13 mouse cellular contexts compared by ENCODE assay signal in genomic region chr11:101221306-101221986, GRCm38 (mm10). TPM values are rescaled to one million over a fixed set of nuclear protein-coding genes. Genes with fewer than 3 reads are reported as not detected.
DNase-seq lines count a peak whose midpoint lies in the region; ATAC-seq lines count a peak whose summit lies in the region.
"Had no signal": no experiment of that assay in that cellular context is flagged by ENCODE, and none has a peak within 500 bp of the region (broad histone marks: within the 10 kb centered on the region; RNA-seq: fewer than 3 reads in every experiment).

No protein-coding gene starts in this region.

- intact Hi-C loops in heart, postnatal 14 days (cut with DNase I): no loop called here

- 69% methylated on average over 8 of the region's 8 CpGs for WGBS in heart, embryonic 16.5 days
- WGBS in lung, embryonic 15.5 days: 68% methylated on average over 8 of the region's 8 CpGs
- 67% methylated on average over 8 of the region's 8 CpGs for WGBS in stomach, embryonic 15.5 days

- no peak overlapping the region for H3K4me2 ChIP-seq in heart, embryonic 16.5 days (ENCODE audit: low read depth, low read length)
- no peak overlapping the region for H3K4me2 ChIP-seq in lung, embryonic 15.5 days
- no peak overlapping the region for H3K4me2 ChIP-seq in stomach, embryonic 15.5 days
- H3K4me2 ChIP-seq: forebrain, embryonic 12.5 days; liver, embryonic 11.5 days had no signal

- H3K27ac ChIP-seq in heart, embryonic 16.5 days (ENCODE audit: low read length): peak overlapping the region; percentile 62
- H3K27ac ChIP-seq in lung, embryonic 15.5 days: peak overlapping the region; percentile 43; the same call in 1 of the 2 replicates
- peak overlapping the region; percentile 71 for H3K27ac ChIP-seq in brown adipose tissue, adult 24 weeks (replicated peaks; ENCODE audit: low read depth, low read length)
- H3K27ac ChIP-seq in stomach, embryonic 15.5 days: 0 out of 2 replicates have a peak overlapping the region, but pooled peaks have one; percentile 3
- H3K27ac ChIP-seq: forebrain, embryonic 12.5 days had no signal

- no peaks in the 10 kb centered on the region for H3K9me3 ChIP-seq in heart, embryonic 16.5 days (replicated peaks; ENCODE audit: control insufficient read depth, low read length)
- no peaks in the 10 kb centered on the region for H3K9me3 ChIP-seq in lung, embryonic 15.5 days
- no peaks in the 10 kb centered on the region for H3K9me3 ChIP-seq in stomach, embryonic 15.5 days
- H3K9me3 ChIP-seq: forebrain, embryonic 12.5 days had no signal

- no peak for DNase-seq in heart, postnatal 14 days
- DNase-seq in lung, adult 18-20 months: no peak
- DNase-seq in yolk sac, embryonic 10.5 days (ENCODE audit: low spot score): no peak
- DNase-seq in adrenal gland, adult 2 months: no peak
- DNase-seq: layer of hippocampus, postnatal 36 days had no signal

- H3K36me3 ChIP-seq in heart, embryonic 16.5 days (ENCODE audit: control insufficient read depth, insufficient read depth): no peaks in the 10 kb centered on the region
- H3K36me3 ChIP-seq in lung, embryonic 15.5 days: 0 out of 2 replicates have a peak, but pooled peaks cover 2% of the 10 kb centered on the region
- peaks cover 6% of the 10 kb centered on the region; the same call in 1 of the 2 replicates for H3K36me3 ChIP-seq in stomach, embryonic 15.5 days
- H3K36me3 ChIP-seq: forebrain, embryonic 12.5 days had no signal

- H3K4me3 ChIP-seq in heart, embryonic 16.5 days (ENCODE audit: low read length): no peak overlapping the region
- H3K4me3 ChIP-seq in lung, embryonic 15.5 days: no peak overlapping the region
- H3K4me3 ChIP-seq in brown adipose tissue, adult 24 weeks (ENCODE audit: insufficient read depth, low read depth, low read length): no peak overlapping the region
- H3K4me3 ChIP-seq in stomach, embryonic 15.5 days (replicated peaks): no peak overlapping the region
- H3K4me3 ChIP-seq: forebrain, embryonic 12.5 days had no signal

- H3K4me1 ChIP-seq in heart, embryonic 16.5 days (ENCODE audit: control insufficient read depth, insufficient read depth, low read length): peaks cover 12% of the 10 kb centered on the region
- H3K4me1 ChIP-seq in lung, embryonic 15.5 days: peaks cover 6% of the 10 kb centered on the region; the same call in 1 of the 2 replicates
- H3K4me1 ChIP-seq in brown adipose tissue, adult 24 weeks (ENCODE audit: control insufficient read depth, insufficient read depth, insufficient read length, low read length): peaks cover 8% of the 10 kb centered on the region
- H3K4me1 ChIP-seq in stomach, embryonic 15.5 days: 0 out of 2 replicates have a peak, but pooled peaks cover 5% of the 10 kb centered on the region

- no peaks in the 10 kb centered on the region for H3K27me3 ChIP-seq in heart, embryonic 16.5 days (ENCODE audit: control insufficient read depth, insufficient read depth, low read length)
- H3K27me3 ChIP-seq in lung, embryonic 15.5 days: no peaks in the 10 kb centered on the region
- no peaks in the 10 kb centered on the region for H3K27me3 ChIP-seq in stomach, embryonic 15.5 days (replicated peaks)

- H3K9ac ChIP-seq in heart, embryonic 16.5 days (ENCODE audit: low read length): no peak overlapping the region
- H3K9ac ChIP-seq in lung, embryonic 15.5 days: no peak overlapping the region
- H3K9ac ChIP-seq in stomach, embryonic 15.5 days: no peak overlapping the region
- H3K9ac ChIP-seq: forebrain, embryonic 12.5 days had no signal

- ATAC-seq in heart, embryonic 16.5 days (replicated peaks; ENCODE audit: extremely low read depth, insufficient read depth, low FRiP score): no peak
- ATAC-seq in lung, embryonic 15.5 days (ENCODE audit: borderline replicate concordance, extremely low read depth, low FRiP score, low TSS enrichment): no peak
- no peak for ATAC-seq in stomach, embryonic 15.5 days (ENCODE audit: insufficient read depth, low FRiP score, low read depth)
- ATAC-seq: activated CD4-positive, CD25-positive, alpha-beta regulatory T cell, adult 4 months had no signal

RNA-seq across cellular contexts. Expression of gene Ezh1, which starts 4.8 kb away (rescaled TPM):
- polyA plus RNA-seq in heart, embryonic 16.5 days (2015; fragmentation: Nextera tagmentation; extraction: Ambion mirVana): 14.7 and 17.1 TPM in 2 replicates
- total RNA-seq in heart, postnatal 14 days (2021): 10 to 100 TPM; 24.0 to 27.5 TPM
- polyA plus RNA-seq in lung, embryonic 15.5 days (2015; fragmentation: Nextera tagmentation; extraction: Ambion mirVana): 16.2 and 19.2 TPM in 2 replicates
- polyA plus RNA-seq in brown adipose tissue, adult 24 weeks (2012; ENCODE audit: insufficient read depth, insufficient read length, missing spikeins): 13.3 and 20.7 TPM in 2 replicates
- 14.9 and 16.7 TPM in 2 replicates for polyA plus RNA-seq in stomach, embryonic 15.5 days (2015; fragmentation: Nextera tagmentation; extraction: Ambion mirVana)
- 10 to 100 TPM; 31.3 to 35.0 TPM for total RNA-seq in adrenal gland, adult 2 months (2021)
- 17.1 and 20.1 TPM in 2 replicates for polyA plus RNA-seq in adrenal gland, adult 2 months (2012; rRNA removed)

RNA-seq across cellular contexts. Expression of gene Ramp2, which starts 24.4 kb away (rescaled TPM):
- polyA plus RNA-seq in heart, embryonic 16.5 days (2015; fragmentation: Nextera tagmentation; extraction: Ambion mirVana): 203 and 204 TPM in 2 replicates
- total RNA-seq in heart, postnatal 14 days (2021): 100 to 1,000 TPM; 149 to 167 TPM
- polyA plus RNA-seq in lung, embryonic 15.5 days (2015; fragmentation: Nextera tagmentation; extraction: Ambion mirVana): 264 and 286 TPM in 2 replicates
- polyA plus RNA-seq in brown adipose tissue, adult 24 weeks (2012; ENCODE audit: insufficient read depth, insufficient read length, missing spikeins): 20.0 and 27.6 TPM in 2 replicates
- 111 TPM in 2 replicates for polyA plus RNA-seq in stomach, embryonic 15.5 days (2015; fragmentation: Nextera tagmentation; extraction: Ambion mirVana)
- 10 to 100 TPM; 46.5 to 46.9 TPM for total RNA-seq in adrenal gland, adult 2 months (2021)
- polyA plus RNA-seq in adrenal gland, adult 2 months (2012; rRNA removed): 109 and 114 TPM in 2 replicates
- polyA plus RNA-seq: activated CD4-positive, CD25-positive, alpha-beta regulatory T cell, adult 4 months had no signal

RNA-seq across cellular contexts. Expression of gene Vps25, which starts 32.1 kb away (rescaled TPM):
- 105 and 107 TPM in 2 replicates for polyA plus RNA-seq in heart, embryonic 16.5 days (2015; fragmentation: Nextera tagmentation; extraction: Ambion mirVana)
- total RNA-seq in heart, postnatal 14 days (2021): 10 to 100 TPM; 76.4 to 81.0 TPM
- 127 and 128 TPM in 2 replicates for polyA plus RNA-seq in lung, embryonic 15.5 days (2015; fragmentation: Nextera tagmentation; extraction: Ambion mirVana)
- 109 and 141 TPM in 2 replicates for polyA plus RNA-seq in brown adipose tissue, adult 24 weeks (2012; ENCODE audit: insufficient read depth, insufficient read length, missing spikeins)
- polyA plus RNA-seq in stomach, embryonic 15.5 days (2015; fragmentation: Nextera tagmentation; extraction: Ambion mirVana): 131 and 138 TPM in 2 replicates
- total RNA-seq in adrenal gland, adult 2 months (2021): 100 to 1,000 TPM; 102 to 116 TPM
- polyA plus RNA-seq in adrenal gland, adult 2 months (2012; rRNA removed): 186 and 204 TPM in 2 replicates

RNA-seq across cellular contexts. Expression of gene Wnk4, which starts 38.9 kb away (rescaled TPM):
- polyA plus RNA-seq in heart, embryonic 16.5 days (2015; fragmentation: Nextera tagmentation; extraction: Ambion mirVana): 6.8 and 7.3 TPM in 2 replicates
- total RNA-seq in heart, postnatal 14 days (2021): 10 to 100 TPM in 1 of 2 experiments, 1 to 10 TPM in 1; 7.0 to 11.7 TPM
- 3.7 and 5.0 TPM in 2 replicates for polyA plus RNA-seq in lung, embryonic 15.5 days (2015; fragmentation: Nextera tagmentation; extraction: Ambion mirVana)
- not detected in 2 replicates for polyA plus RNA-seq in brown adipose tissue, adult 24 weeks (2012; ENCODE audit: insufficient read depth, insufficient read length, missing spikeins)
- polyA plus RNA-seq in stomach, embryonic 15.5 days (2015; fragmentation: Nextera tagmentation; extraction: Ambion mirVana): 17.9 and 19.8 TPM in 2 replicates
- total RNA-seq in adrenal gland, adult 2 months (2021): 1 to 10 TPM; 2.1 to 3.7 TPM
- polyA plus RNA-seq in adrenal gland, adult 2 months (2012; rRNA removed): 0.62 and 0.94 TPM in 2 replicates
- total RNA-seq: megakaryocyte progenitor cell, adult 5-6 weeks had no signal

RNA-seq across cellular contexts. Expression of gene Ccr10, which starts 46.2 kb away (rescaled TPM):
- polyA plus RNA-seq in heart, embryonic 16.5 days (2015; fragmentation: Nextera tagmentation; extraction: Ambion mirVana): 0.16 and 0.60 TPM in 2 replicates
- not detected for total RNA-seq in heart, postnatal 14 days (2021)
- 0.24 and 0.55 TPM in 2 replicates for polyA plus RNA-seq in lung, embryonic 15.5 days (2015; fragmentation: Nextera tagmentation; extraction: Ambion mirVana)
- polyA plus RNA-seq in brown adipose tissue, adult 24 weeks (2012; ENCODE audit: insufficient read depth, insufficient read length, missing spikeins): 1.2 TPM in 1 of 2 replicates, not detected in the other
- 0.19 and 0.34 TPM in 2 replicates for polyA plus RNA-seq in stomach, embryonic 15.5 days (2015; fragmentation: Nextera tagmentation; extraction: Ambion mirVana)
- under 1 TPM; 0.26 to 0.83 TPM for total RNA-seq in adrenal gland, adult 2 months (2021)
- polyA plus RNA-seq in adrenal gland, adult 2 months (2012; rRNA removed): 0.84 and 1.6 TPM in 2 replicates
- total RNA-seq: layer of hippocampus, postnatal 36 days; megakaryocyte progenitor cell, adult 5-6 weeks had no signal

Comparison
In these comparisons a context has a peak if more than half of its experiments do, and no peak if none do; other contexts are left out.
1. H3K27ac ChIP-seq: peak in every context shown above with its lines; median percentile 71 in brown adipose tissue, adult 24 weeks; 62 in heart, embryonic 16.5 days; 43 in lung, embryonic 15.5 days; 3 in stomach, embryonic 15.5 days.